Mouse (Mus musculus) C2C12 (cell line): Measurements from ENCODE around the gene Nek4.

Experiments
- CEBPB ChIP-seq: IDR thresholded peaks from one replicate; pipeline ENCODE4 v1.6.1; 2011; ENCODE audit warnings: low read depth, mild to moderate bottlenecking, control low read depth, moderate library complexity
- CTCF ChIP-seq: IDR thresholded peaks from one replicate; pipeline ENCODE4 v1.5.1; 2011; ENCODE audit not compliant: control insufficient read depth, insufficient read depth, insufficient read length
- MAX ChIP-seq: IDR thresholded peaks from one replicate; pipeline ENCODE4 v1.6.1; 2011; ENCODE audit warnings: mild to moderate bottlenecking, control low read depth
- MYOD1 ChIP-seq: IDR thresholded peaks from one replicate; pipeline ENCODE4 v1.6.1; 2011; ENCODE audit warnings: low read depth; ENCODE audit not compliant: control insufficient read depth, insufficient read length

DNA sequence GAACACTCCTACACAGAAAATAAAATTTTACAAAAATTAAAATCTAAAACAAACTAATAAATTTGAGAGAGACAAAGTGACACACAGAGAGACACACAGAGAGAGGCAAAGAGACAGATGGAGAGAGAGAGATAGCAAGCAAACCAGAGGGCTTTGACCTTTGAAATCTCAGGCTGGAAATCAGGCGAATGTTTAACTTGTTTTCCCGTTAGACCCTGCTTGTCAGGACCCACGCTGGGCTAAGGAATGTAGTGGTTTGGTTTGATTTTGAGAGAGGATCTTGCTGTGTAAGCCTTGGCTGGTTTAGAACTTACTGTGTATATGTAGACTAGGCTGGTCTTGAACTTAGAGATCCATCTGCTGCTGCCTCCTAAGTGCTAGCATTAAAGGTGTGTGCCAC lies 25.0 kb downstream of the Nek4 start:
- TF ChIP-seq CTCF = no peak
- TF ChIP-seq MYOD1 = no peak
- no peak for TF ChIP-seq MAX
- no peak for TF ChIP-seq CEBPB
